Mouse (Mus musculus) bone marrow, adult 2 months (tissue): ENCODE measurements around the gene Nav1.

Source experiments
- CTCF ChIP-seq: fragments of 200-500 bp; IDR thresholded peaks from 2 replicates; pipeline ENCODE4 v1.5.1; 2011; ENCODE audit warnings: low read length, control low read depth; ENCODE audit not compliant: control insufficient read depth, insufficient read depth
- POLR2A ChIP-seq: fragments of 200-500 bp; IDR thresholded peaks from 2 replicates; pipeline ENCODE4 v1.6.1; 2011; ENCODE audit warnings: low read depth, mild to moderate bottlenecking, control low read depth, low read length, borderline replicate concordance; ENCODE audit not compliant: control insufficient read depth

- TF ChIP-seq CTCF (no peak), POLR2A (no peak)
Measured at GRCm38 (mm10) chr1:135538441-135539265, 68.4 kb downstream of the Nav1 start.
